Mouse (Mus musculus): Measurements from ENCODE around the gene Igfals.

Gene Igfals

GRCm38 (mm10) chr17:24865776-24866175 lies at the start of gene Igfals:
TSS of gene Igfals (plus strand) at chr17:24865997.
- DNase-seq (ENCODE audit: low spot score) = no peak

DNA sequence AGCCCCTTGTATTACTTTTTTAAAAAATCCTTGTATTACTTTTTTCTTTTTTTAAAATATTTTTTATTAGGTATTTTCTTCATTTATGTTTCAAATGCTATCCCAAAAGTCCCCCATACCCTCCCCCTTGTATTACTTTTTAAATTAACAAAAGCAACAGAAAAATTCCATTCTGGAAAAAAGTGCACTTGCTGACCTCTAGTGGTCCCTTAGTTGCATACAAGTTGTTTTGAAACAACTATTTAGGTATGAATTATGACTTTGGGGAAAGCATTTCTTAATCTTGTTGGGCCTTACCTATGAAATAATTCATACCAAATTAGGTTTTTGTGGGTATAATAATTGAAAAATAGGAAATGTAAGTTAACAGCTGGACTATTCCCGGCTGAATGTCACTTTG lies 48.3 kb upstream of the Igfals start:
- DNase-seq (ENCODE audit: low spot score) = no peak

- no peak for DNase-seq (ENCODE audit: low spot score)
Observed at GRCm38 (mm10) chr17:24818172-24818571, 47.6 kb upstream of the Igfals start.

DNA sequence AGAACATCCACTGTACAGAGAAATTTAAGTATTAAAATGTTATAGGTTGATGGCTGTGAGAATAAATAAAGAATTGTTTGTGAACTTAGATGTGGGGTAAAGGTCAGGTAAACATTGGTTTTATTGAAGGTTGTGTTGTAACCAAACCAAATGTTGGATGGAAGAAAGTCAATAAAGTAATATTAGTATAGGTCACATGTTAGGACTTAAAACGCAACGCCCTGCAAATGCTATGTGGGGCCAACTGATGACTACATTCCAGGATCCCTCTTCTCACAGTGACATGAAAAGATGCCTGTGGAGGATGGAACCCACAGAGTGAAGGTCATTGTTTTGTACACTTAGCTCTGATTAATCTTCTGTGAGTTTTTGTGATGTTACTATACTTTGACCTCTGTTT lies 46.3 kb upstream of the Igfals start:
- no peak for DNase-seq (ENCODE audit: low spot score)

- no peak for DNase-seq (ENCODE audit: low spot score)
Observed at GRCm38 (mm10) chr17:24821351-24822280, 44.2 kb upstream of the Igfals start.

GRCm38 (mm10) chr17:24839842-24840241 lies 26.0 kb upstream of the Igfals start, which contains the start of gene Hagh:
TSS of gene Hagh (plus strand) at chr17:24840143.
- no peak for DNase-seq (ENCODE audit: low spot score)

DNA sequence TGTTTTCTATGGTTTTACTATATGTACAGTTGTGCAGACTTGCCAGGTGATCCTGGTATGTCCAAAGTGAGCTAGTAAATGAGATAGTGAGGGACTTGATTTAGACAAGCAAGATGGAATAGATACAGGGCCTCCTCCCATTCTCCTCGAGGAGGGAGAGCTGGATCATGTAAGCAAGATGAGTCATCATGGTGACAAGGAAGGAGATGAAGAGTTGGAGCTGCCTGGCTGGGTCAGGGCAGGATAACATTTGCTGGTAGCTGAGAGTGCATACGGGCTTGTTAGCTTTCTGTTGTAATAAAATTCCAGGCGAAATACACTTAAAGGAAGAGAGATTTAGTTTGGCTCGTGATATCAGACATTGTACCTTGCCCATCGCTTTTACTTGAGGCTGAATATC lies 25.5 kb upstream of the Igfals start:
- DNase-seq (ENCODE audit: low spot score) = no peak

DNA sequence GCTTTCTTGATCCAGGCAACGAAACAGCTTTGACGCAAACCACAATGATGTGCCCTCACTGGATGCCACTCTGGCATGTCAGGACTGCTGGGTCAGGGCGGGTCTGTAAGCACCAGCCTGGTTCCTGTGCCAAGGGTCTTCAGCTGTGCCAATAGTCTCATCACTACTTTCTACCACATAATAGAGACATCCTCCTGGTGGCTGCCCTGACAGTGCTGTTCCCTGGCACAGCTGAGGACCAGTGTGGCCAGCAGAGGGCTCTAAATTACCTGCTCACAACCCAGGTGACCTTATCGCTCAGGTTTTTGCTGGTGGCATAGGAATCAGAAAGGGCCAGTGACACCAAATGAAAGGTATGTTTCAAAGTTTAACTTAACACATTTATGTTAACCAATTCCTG lies 24.7 kb upstream of the Igfals start:
- no peak for DNase-seq (ENCODE audit: low spot score)

- no peak for DNase-seq (ENCODE audit: low spot score)
Observed at GRCm38 (mm10) chr17:24842631-24843030, 23.2 kb upstream of the Igfals start.

GRCm38 (mm10) chr17:24844525-24844924 lies 21.3 kb upstream of the Igfals start:
- DNase-seq (ENCODE audit: low spot score) = no peak

DNA sequence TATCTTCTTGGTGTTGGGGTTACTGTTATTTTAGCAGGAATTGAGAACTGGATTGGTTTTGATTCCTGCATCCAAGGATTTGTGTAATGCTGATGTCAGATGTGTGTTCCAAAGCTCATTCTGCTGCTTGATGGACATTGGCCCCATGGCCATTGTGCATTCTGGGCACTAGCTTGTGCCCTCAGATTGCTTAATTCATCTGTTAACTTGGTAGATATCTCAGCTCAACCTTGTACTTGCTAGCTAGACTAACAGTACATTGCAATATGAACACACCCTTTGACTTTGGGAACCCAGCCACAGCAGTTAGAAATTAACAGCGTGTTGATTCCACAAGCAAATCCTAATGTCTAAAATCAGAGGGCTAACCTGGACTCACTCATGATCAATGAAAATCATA lies 18.4 kb upstream of the Igfals start:
- DNase-seq (ENCODE audit: low spot score) = no peak

GRCm38 (mm10) chr17:24848600-24849031 lies 17.2 kb upstream of the Igfals start:
- no peak for DNase-seq (ENCODE audit: low spot score)

DNA sequence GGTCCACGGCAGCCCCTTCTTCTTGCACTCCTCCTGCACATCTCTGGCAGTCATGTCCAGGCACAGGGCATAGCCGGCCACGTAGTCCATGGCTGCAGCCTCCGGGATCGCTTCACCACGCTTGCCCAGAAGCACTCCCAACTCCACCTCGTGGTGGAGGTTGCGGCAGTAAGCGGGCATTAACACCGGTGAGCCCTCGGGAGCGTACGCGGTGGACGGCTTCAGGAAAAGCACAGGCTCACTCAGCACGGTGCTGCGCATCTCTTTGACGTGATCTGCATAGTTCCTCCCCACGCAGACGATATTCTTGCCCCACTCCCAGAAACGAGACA lies 16.1 kb upstream of the Igfals start:
- DNase-seq (ENCODE audit: low spot score) = no peak

DNA sequence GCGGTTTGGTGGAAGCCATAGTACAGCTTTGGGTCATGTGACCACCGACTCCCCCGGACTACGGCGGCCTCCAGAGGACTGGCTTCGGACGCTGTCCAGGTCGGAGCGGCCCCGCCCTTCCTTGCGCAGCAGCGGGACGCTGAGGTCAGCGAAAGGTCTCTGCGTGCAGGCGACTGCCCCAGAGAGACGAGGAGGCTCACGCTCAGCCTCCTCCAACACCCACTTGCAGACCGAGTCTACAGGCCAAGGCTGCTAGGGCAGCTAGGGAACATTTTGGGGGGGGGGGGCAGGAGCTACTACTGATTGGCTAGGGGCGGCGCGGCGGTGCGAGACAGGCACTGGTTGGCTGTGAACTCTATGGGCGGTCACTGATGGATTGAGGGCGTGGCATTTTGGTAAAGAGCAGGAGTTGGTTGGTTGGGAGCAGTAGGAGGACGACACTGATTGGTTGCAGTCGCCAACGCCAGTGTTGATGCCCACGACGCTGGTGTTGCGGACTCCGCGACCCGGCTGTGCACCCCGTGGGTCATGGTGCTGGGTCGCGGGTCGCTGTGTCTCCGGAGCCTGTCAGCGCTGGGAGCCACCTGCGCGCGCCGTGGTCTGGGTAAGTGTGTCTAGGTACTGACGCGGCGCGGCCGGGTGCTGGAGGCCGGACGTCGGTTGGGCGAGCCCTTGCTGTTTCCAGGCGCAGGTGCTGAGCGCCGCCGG lies 15.6 kb upstream of the Igfals start, which contains the start of gene Fahd1:
TSS of gene Fahd1 (minus strand) at position 300 of the 708 bp plus-strand sequence.
- DNase-seq (ENCODE audit: low spot score) = peak; percentile 88

GRCm38 (mm10) chr17:24850773-24851127 lies 15.0 kb upstream of the Igfals start:
- DNase-seq (ENCODE audit: low spot score) = no peak

DNA sequence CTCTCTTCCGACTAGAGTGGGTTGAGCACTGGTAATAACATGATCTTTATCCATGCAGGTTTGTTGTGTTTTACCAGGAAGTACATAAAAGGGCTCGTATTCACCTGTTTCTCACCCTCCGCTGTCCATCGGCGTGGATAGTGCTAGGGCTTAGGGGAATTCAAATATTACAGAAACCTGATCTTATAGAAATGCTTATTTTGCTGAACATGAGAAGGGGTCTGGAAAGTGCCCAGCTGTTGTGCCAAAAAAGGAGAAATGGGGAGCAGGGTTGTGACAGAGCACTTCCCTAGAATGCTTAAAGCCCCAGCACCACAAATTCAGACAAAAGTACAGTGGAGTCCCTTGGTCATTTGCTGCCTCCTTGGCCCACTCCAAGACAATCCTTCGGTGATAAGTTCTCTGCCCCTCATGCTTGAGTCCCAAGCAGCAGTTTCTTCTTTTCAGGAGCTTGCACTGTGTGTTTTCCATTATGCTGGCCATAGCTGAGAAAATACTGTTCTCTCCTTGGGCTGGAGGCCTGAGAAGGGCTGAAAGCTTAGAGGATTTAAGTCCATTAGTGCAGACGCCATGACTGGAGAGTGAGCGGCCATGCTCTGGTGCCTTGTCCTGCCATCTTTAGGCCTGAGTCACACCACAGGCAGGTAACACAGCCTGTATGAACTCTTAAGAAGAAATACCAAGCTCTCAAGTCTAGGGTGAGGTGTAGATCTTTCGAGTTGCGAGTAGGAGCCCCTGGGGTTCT lies 14.2 kb upstream of the Igfals start:
- no peak for DNase-seq (ENCODE audit: low spot score)

GRCm38 (mm10) chr17:24855838-24856464 lies 9.8 kb upstream of the Igfals start:
- no peak for DNase-seq (ENCODE audit: low spot score)

- no peak for DNase-seq (ENCODE audit: low spot score)
Observed at GRCm38 (mm10) chr17:24856589-24856988, 9.2 kb upstream of the Igfals start.

- DNase-seq (ENCODE audit: low spot score) = no peak
Observed at GRCm38 (mm10) chr17:24857831-24858470, 7.8 kb upstream of the Igfals start.

GRCm38 (mm10) chr17:24858967-24859366 lies 6.8 kb upstream of the Igfals start:
- DNase-seq (ENCODE audit: low spot score) = no peak

DNA sequence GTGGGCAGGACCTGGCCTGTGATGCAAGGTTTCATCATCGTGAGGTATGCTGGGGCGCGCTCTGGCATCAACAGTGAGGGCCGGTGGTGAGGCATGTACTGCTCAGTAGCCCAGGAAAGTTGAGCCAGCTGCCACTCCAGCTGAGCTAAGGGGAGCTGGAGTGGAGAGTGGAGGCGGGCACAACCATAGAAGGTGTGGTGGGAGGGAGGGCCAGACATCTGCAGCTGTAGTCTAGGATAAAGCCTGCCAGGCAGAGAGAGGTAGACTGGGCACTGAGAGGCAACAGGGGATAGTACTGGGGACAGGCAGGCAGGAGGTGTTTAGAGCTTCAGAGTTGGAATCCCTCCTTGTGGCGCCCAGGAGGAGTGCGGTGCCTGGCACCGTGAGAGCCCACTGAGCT lies 5.7 kb upstream of the Igfals start:
- DNase-seq (ENCODE audit: low spot score) = no peak

DNA sequence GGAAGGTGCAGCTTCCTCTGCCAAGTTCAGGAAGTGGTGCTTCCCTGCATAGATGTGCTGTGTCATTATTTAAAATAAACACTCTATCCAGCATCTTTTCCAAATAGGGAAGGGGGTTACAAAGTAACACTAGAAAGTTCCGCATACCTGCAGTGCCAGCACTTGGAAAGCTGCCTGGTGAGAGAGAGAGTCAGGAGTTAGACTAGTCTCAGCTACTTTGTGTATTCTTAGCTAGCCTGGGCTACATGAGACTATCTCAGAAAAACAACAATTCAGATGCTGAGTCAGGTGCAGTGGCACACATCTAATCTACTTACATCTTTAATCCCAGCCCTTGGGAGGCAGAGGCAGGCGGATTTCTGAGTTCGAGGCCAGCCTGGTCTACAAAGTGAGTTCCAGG lies 4.0 kb upstream of the Igfals start:
- DNase-seq (ENCODE audit: low spot score) = no peak
